Mouse (Mus musculus): ENCODE data around the gene Camk1g.
A peak's percentile ranks its signal among the peaks of the same experiment; 100 is the strongest.

Camk1g gene

GRCm38 (mm10) chr1:193370096-193370495 is at the start of gene Camk1g:
Gene Camk1g (minus strand): TSS chr1:193370298.
- DNase-seq (ENCODE audit: low read depth, low spot score), result no peak

GRCm38 (mm10) chr1:193419168-193419567 is 49.1 kb upstream of the Camk1g start:
- DNase-seq (ENCODE audit: low read depth, low spot score), result no peak

- DNase-seq (ENCODE audit: low read depth, low spot score), result no peak
These were observed 48.6 kb upstream of the Camk1g start for GRCm38 (mm10) chr1:193418656-193419055.

GRCm38 (mm10) chr1:193414067-193414466 is 44.0 kb upstream of the Camk1g start:
- no peak for DNase-seq (ENCODE audit: low read depth, low spot score)

GRCm38 (mm10) chr1:193413368-193414000 is 43.4 kb upstream of the Camk1g start:
- DNase-seq (ENCODE audit: low read depth, low spot score), result no peak

- no peak for DNase-seq (ENCODE audit: low read depth, low spot score)
These were observed 37.4 kb upstream of the Camk1g start for GRCm38 (mm10) chr1:193407487-193407886.

- no peak for DNase-seq (ENCODE audit: low read depth, low spot score)
These were observed 36.1 kb upstream of the Camk1g start for GRCm38 (mm10) chr1:193406059-193406642.

- DNase-seq (ENCODE audit: low read depth, low spot score), result no peak
These were observed 31.6 kb upstream of the Camk1g start for GRCm38 (mm10) chr1:193401695-193402094.

- DNase-seq (ENCODE audit: low read depth, low spot score), result no peak
These were observed 30.2 kb upstream of the Camk1g start for GRCm38 (mm10) chr1:193400348-193400747.

GRCm38 (mm10) chr1:193398728-193399437 is 28.8 kb upstream of the Camk1g start:
- no peak for DNase-seq (ENCODE audit: low read depth, low spot score)

GRCm38 (mm10) chr1:193397109-193397508 is 27.0 kb upstream of the Camk1g start:
- DNase-seq (ENCODE audit: low read depth, low spot score), result no peak

GRCm38 (mm10) chr1:193392266-193392665 is 22.2 kb upstream of the Camk1g start:
- DNase-seq (ENCODE audit: low read depth, low spot score), result no peak

- DNase-seq (ENCODE audit: low read depth, low spot score), result no peak
These were observed 19.9 kb upstream of the Camk1g start for GRCm38 (mm10) chr1:193390004-193390403.

GRCm38 (mm10) chr1:193389505-193389904 is 19.4 kb upstream of the Camk1g start:
- DNase-seq (ENCODE audit: low read depth, low spot score), result no peak

- no peak for DNase-seq (ENCODE audit: low read depth, low spot score)
These were observed 17.1 kb upstream of the Camk1g start for GRCm38 (mm10) chr1:193387241-193387640.

GRCm38 (mm10) chr1:193386136-193386535 is 16.0 kb upstream of the Camk1g start:
- peak; percentile 33 for DNase-seq (ENCODE audit: low read depth, low spot score)

GRCm38 (mm10) chr1:193382841-193383462 is 12.9 kb upstream of the Camk1g start:
- peak; percentile 48 for DNase-seq (ENCODE audit: low read depth, low spot score)

- DNase-seq (ENCODE audit: low read depth, low spot score), result no peak
These were observed 12.3 kb upstream of the Camk1g start for GRCm38 (mm10) chr1:193382435-193382834.

GRCm38 (mm10) chr1:193381597-193382404 is 11.7 kb upstream of the Camk1g start:
- no peak for DNase-seq (ENCODE audit: low read depth, low spot score)

- no peak for DNase-seq (ENCODE audit: low read depth, low spot score)
These were observed 10.8 kb upstream of the Camk1g start for GRCm38 (mm10) chr1:193380877-193381276.

GRCm38 (mm10) chr1:193379634-193380033 is 9.5 kb upstream of the Camk1g start:
- no peak for DNase-seq (ENCODE audit: low read depth, low spot score)

Data from A20 (cell line).